Mouse (Mus musculus) heart, embryonic 16.5 days (tissue): ENCODE measurements around the gene A930017K11Rik. TPM values are rescaled to one million over a fixed set of nuclear protein-coding genes. Genes with fewer than 3 reads are reported as not detected.

Source experiments
- ATAC-seq: fragments of 200-750 bp; cut with Nextera tagmentation; replicated peaks from 2 replicates; pipeline ENCODE4 v1.8.0; 2017; ENCODE audit warnings: moderate number of reproducible peaks; ENCODE audit not compliant: insufficient read depth, low FRiP score; ENCODE audit errors: extremely low read depth
- H3K27ac ChIP-seq: fragments of 300-500 bp; sonication (generic); 2 replicates; pipeline ENCODE4 v1.5.1; 2014; ENCODE audit warnings: mild to moderate bottlenecking, low read length, control low read depth, moderate library complexity
- H3K27me3 ChIP-seq: fragments of 300-500 bp; sonication (generic); 2 replicates; pipeline ENCODE4 v1.6.1; 2014; ENCODE audit warnings: low read length, mixed read lengths; ENCODE audit not compliant: control insufficient read depth, insufficient read depth
- H3K36me3 ChIP-seq: fragments of 300-500 bp; sonication (generic); 2 replicates; pipeline ENCODE4 v1.6.1; 2014; ENCODE audit not compliant: control insufficient read depth, insufficient read depth
- H3K4me1 ChIP-seq: fragments of 300-500 bp; sonication (generic); 2 replicates; pipeline ENCODE4 v1.6.1; 2014; ENCODE audit warnings: low read length, mixed read lengths; ENCODE audit not compliant: control insufficient read depth, insufficient read depth
- H3K4me2 ChIP-seq: fragments of 300-500 bp; sonication (generic); 2 replicates; pipeline ENCODE4 v1.6.1; 2014; ENCODE audit warnings: low read depth, mild to moderate bottlenecking, control low read depth, low read length
- H3K4me3 ChIP-seq: fragments of 300-500 bp; sonication (generic); 2 replicates; pipeline ENCODE4 v1.5.1; 2014; ENCODE audit warnings: mild to moderate bottlenecking, control low read depth, low read length
- H3K9ac ChIP-seq: fragments of 300-500 bp; sonication (generic); 2 replicates; pipeline ENCODE4 v1.6.1; 2014; ENCODE audit warnings: low read length, control low read depth
- H3K9me3 ChIP-seq: fragments of 300-500 bp; sonication (generic); replicated peaks from 2 replicates; pipeline ENCODE4 v1.6.1; 2016; ENCODE audit warnings: low read length; ENCODE audit not compliant: control insufficient read depth
- WGBS: fragments of 180-500 bp; shearing (Covaris S2); extraction: QIAGEN DNeasy Blood & Tissue Kit; methylation state at CpG from one replicate; pipeline ENCODE4 v1.1.7; 2014; 5-methylcytosine and 5-hydroxymethylcytosine counted together
- polyA plus RNA-seq: library from polyadenylated mRNA; unstranded; fragments of >200 nt; fragmentation: Nextera tagmentation; extraction: Ambion mirVana; gene quantifications from 2 replicates; pipeline ENCODE4 v1.2.1, GENCODE M21; 2015

A930017K11Rik gene
- polyA plus RNA-seq, 1 experiment from 2014 or later, result not detected

DNA sequence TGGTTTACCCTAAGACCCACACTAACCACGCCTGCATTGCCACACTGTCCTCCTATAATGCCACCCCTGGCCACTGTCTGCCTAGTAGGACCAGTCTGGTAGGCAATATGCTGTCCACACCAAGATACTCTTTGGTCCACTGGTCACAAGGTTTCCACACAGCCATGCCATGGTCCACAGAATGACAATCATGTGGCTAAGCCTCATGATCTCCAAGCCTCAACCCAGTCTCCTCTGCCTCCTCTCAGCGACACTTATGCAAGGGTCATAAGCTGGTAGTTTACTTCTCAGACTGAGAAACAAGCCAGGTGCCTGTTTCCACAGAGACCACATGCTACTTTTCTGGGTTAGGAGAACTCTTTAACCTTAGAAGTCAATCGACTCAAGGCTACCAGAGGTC lies 30.5 kb upstream of the A930017K11Rik start:
- Histone ChIP-seq H3K9me3 (no peaks in the 10 kb centered on the region), H3K27me3 (no peaks in the 10 kb centered on the region), H3K4me3 (no peak overlapping the region)

DNA sequence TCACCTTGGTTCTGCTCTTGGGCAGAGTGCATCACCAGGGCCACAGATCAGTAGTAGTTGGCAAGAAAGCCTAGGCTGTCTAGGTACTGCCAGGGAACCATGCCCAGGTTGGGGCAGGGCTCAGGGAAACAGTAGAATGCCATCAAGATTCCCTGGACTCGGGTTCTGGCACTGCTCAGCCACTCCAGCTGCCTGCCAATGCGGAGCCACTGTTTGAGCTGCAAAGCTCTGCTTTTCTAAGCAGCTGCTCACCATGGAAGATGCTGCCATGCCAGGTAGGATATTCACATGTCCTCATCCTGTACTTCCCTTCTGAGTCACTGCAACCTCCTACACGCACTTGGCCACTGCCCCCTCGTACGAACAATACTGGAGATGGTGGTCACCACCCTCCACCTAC lies 28.5 kb upstream of the A930017K11Rik start:
- WGBS, result 74% methylated on average over 5 of the region's 5 CpGs
- Histone ChIP-seq H3K27me3 (no peaks in the 10 kb centered on the region), H3K4me3 (no peak overlapping the region), H3K9ac (no peak overlapping the region), H3K9me3 (no peaks in the 10 kb centered on the region), H3K36me3 (no peaks in the 10 kb centered on the region), H3K4me2 (no peak overlapping the region), H3K4me1 (peaks cover 20% of the 10 kb centered on the region), H3K27ac (no peak overlapping the region)
- ATAC-seq, result no peak

More for the DNA sequence above, 30.5 kb upstream of the A930017K11Rik start:
- ATAC-seq, result no peak
- peaks cover 20% of the 10 kb centered on the region for H3K4me1 ChIP-seq
- no peak overlapping the region for H3K4me2 ChIP-seq
- WGBS, result 86% methylated on average over 3 of the region's 3 CpGs
- H3K9ac ChIP-seq, result no peak overlapping the region
- no peak overlapping the region for H3K27ac ChIP-seq
- no peaks in the 10 kb centered on the region for H3K36me3 ChIP-seq

DNA sequence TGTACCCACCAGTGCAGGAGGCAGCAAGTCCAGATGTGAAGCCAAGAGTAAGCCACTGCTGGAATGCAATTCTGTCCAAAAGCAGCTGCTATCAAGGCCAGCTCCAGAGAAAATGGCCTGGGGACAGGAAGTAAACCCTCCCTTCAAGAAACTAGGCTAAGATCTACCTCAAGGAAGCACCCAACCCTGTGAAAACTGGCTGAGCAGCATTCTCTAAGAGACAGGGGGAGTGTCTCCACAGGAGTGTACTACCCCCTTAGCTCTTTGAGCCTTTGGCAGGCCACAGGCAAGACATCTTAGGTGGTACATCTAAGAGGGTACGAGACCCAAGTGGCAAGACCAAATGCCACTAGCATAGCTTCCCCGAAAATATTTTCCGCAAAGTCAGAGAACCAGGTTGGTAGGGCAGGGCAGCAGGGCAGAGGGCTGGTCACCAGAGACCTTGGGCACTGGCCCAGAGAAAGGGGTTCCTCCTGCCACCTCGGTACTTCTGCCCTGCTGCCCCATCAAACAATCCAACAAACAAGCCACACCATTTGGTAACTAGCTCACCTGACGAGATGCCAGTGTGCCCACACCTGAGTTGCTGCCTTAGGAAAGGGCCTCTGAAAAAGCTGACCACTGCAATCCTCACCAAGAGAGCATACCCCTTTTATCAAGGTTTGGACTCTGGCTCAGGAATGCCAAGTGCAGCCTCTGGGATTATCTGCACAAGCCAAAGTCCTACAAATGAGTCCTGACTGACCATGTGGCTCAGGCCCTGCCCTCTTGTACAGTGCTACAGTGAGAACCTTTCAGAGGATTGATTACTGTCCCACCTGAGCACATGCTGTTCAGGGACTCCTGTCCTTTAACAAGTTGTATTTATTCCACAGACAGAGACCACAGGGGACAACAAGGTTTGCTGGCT lies 27.7 kb upstream of the A930017K11Rik start:
- WGBS, result 81% methylated on average over 5 of the region's 5 CpGs
- ATAC-seq, result no peak

DNA sequence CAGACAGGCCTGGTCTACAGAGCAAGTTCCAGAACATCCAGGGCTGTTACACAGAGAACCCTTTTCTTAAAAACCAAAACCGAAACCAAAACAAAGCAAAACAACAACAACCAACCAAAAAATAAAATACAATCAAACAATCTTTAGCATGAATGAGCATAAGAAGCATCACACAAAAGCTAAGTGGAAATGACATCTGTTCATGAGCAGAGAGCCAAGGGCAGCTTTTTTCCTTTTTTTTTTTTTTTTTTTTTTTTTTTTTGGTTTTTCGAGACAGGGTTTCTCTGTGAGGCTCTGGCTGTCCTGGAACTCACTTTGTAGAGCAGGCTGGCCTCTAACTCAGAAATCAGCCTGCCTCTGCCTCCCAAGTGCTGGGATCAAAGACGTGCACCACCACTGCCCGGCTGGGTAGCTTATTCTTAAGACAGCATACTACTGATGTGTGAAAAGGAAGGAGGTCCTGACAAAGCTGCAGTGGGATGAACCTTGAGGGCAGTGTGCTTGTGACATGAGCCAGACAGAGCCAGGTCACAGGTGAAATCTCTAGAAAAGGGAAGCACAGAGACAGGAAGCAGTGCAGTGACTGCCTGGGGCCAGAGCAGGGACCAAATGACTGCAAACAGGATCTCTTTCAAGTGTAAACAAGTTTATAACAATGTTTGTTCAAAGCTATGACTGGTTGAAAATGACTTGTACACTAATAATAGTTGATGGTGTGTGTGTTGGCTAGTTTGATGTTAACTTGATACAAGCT lies 18.8 kb upstream of the A930017K11Rik start:
- H3K4me2 ChIP-seq, result no peak overlapping the region
- WGBS, result 85% methylated on average over 4 of the region's 4 CpGs

More for the DNA sequence above, 27.7 kb upstream of the A930017K11Rik start:
- Histone ChIP-seq H3K9me3 (no peaks in the 10 kb centered on the region), H3K36me3 (no peaks in the 10 kb centered on the region), H3K4me3 (no peak overlapping the region), H3K4me2 (no peak overlapping the region), H3K4me1 (peaks cover 20% of the 10 kb centered on the region), H3K27ac (no peak overlapping the region), H3K27me3 (no peaks in the 10 kb centered on the region), H3K9ac (no peak overlapping the region)

DNA sequence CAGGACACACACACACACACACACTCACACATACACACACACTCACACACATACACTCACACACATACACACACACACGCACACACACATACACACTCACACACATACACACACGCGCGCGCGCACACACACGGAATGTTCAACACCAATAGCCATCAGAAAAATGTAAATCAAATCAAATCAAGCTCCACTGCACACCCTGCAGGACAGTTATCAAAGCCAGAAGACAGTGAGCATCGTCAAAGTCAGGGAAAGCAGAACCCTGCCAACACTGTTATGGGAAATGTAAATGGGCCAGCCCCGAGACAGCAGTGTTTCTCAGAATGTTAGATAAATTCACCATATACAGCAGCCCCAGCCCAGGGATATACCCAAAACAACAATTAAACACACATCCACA lies 18.1 kb upstream of the A930017K11Rik start:
- Histone ChIP-seq H3K36me3 (no peaks in the 10 kb centered on the region), H3K4me1 (peaks cover 17% of the 10 kb centered on the region), H3K9ac (no peak overlapping the region), H3K27me3 (no peaks in the 10 kb centered on the region), H3K4me2 (no peak overlapping the region), H3K27ac (no peak overlapping the region), H3K9me3 (no peaks in the 10 kb centered on the region), H3K4me3 (no peak overlapping the region)
- ATAC-seq, result no peak
- WGBS, result 90% methylated on average over 9 of the region's 9 CpGs

More for the DNA sequence above, 18.8 kb upstream of the A930017K11Rik start:
- no peak overlapping the region for H3K27ac ChIP-seq
- H3K27me3 ChIP-seq, result no peaks in the 10 kb centered on the region
- H3K36me3 ChIP-seq, result no peaks in the 10 kb centered on the region
- peaks cover 17% of the 10 kb centered on the region for H3K4me1 ChIP-seq
- H3K9ac ChIP-seq, result no peak overlapping the region
- H3K9me3 ChIP-seq, result no peaks in the 10 kb centered on the region
- no peak overlapping the region for H3K4me3 ChIP-seq
- ATAC-seq, result no peak

DNA sequence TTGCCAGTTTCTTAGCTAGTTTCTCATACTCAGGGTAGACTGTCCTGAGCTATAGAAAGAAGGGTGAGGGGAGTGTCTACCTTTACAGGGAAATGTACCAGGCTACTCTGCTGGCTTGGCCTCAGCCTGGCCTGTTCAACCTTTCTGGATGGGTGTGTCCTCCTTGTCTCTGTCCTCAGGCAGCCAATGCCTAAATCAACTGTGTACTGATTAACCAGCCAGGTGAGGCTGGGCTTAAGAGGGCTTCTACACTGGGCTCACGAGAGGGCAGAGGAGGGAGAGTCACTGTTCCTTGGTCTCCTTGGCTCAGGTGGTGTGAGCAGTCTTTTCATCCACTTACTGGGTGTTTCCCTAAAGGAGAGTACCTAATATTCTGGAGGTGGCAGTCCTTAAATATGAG lies 15.8 kb upstream of the A930017K11Rik start:
- 65% methylated on average over 1 of the region's 1 CpGs for WGBS
- no peak for ATAC-seq
- Histone ChIP-seq H3K27me3 (no peaks in the 10 kb centered on the region), H3K4me1 (peaks cover 17% of the 10 kb centered on the region), H3K9ac (no peak overlapping the region), H3K27ac (peak overlapping the region; percentile 37; the same call in 1 of the 2 replicates), H3K4me3 (no peak overlapping the region), H3K4me2 (no peak overlapping the region), H3K9me3 (no peaks in the 10 kb centered on the region), H3K36me3 (no peaks in the 10 kb centered on the region)

DNA sequence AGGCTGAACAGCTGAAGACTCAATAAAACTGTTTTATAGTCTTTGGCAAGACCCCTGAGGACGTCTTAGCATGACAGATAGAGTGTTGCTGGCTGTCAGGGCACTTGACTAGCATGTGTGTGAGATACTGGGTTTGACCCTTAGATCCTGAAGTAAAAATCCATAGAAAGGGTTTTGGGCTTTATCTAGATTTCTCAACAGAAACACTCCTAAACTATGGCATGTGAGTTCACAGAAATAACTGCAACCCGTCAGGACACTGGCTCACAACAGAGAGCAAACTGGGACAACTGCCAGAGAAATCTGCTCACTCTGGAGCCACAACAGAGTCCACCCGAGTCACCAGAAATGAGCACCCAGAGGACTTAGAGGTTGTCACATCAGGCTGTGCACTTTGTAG lies 15.3 kb upstream of the A930017K11Rik start:
- no peaks in the 10 kb centered on the region for H3K36me3 ChIP-seq
- ATAC-seq, result peak; percentile 56; the same call in 1 of the 2 replicates
- no peak overlapping the region for H3K4me3 ChIP-seq
- H3K9ac ChIP-seq, result no peak overlapping the region
- peaks cover 17% of the 10 kb centered on the region for H3K4me1 ChIP-seq
- H3K27me3 ChIP-seq, result no peaks in the 10 kb centered on the region
- no peaks in the 10 kb centered on the region for H3K9me3 ChIP-seq
- H3K27ac ChIP-seq, result peak overlapping the region; percentile 37
- H3K4me2 ChIP-seq, result no peak overlapping the region
- 25% methylated on average over 3 of the region's 3 CpGs for WGBS

DNA sequence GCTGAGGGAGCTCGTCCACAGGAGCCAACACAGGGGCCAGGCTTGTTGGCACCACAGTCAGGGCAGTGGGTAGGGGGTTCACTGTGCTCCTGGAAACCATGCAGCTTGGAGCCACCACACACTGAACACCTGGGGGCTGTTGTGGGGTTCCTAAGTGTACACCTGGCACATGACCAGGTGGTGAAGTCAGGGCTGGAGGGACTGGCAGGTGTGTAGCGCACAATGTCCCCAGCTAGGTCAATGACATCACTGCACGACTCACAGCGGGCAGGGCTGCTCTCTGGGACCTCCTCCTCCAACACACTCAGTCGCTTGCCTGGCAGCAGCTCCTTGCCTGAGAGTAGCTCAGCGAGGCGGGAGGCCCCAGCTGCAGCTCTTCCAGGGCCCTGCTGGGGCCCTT lies 11.9 kb upstream of the A930017K11Rik start:
- Histone ChIP-seq H3K4me3 (no peak overlapping the region), H3K27me3 (no peaks in the 10 kb centered on the region), H3K9me3 (no peaks in the 10 kb centered on the region), H3K4me2 (no peak overlapping the region), H3K27ac (no peak overlapping the region), H3K9ac (no peak overlapping the region), H3K4me1 (peaks cover 17% of the 10 kb centered on the region), H3K36me3 (no peaks in the 10 kb centered on the region)
- no peak for ATAC-seq
- 87% methylated on average over 7 of the region's 7 CpGs for WGBS

DNA sequence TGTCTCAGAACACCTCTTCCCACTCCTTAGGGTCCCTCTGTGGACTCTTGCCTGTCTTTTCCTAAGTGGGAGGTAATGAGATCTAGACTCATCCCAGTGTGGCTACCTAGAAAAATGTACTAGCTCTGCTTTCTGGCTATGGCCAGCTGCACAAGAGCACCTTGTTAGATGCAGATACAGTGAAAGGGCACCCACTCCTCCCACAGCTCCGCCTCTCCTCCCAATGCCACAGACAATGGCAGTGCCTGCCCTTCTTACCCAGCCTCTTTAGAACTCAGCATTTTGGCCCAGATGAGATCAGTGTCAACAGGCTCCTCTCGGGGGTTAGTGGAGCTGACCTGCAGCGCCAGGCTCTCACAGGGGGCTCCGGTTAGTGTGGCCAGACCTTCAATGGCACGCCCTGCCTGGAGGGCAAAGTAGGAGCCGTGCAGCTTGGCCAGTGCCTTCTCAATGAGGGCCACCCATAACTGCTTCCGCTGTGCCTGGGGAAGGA lies 10.1 kb upstream of the A930017K11Rik start:
- 91% methylated on average over 7 of the region's 7 CpGs for WGBS
- Histone ChIP-seq H3K4me3 (no peak overlapping the region), H3K4me1 (peaks cover 5% of the 10 kb centered on the region), H3K9me3 (no peaks in the 10 kb centered on the region), H3K4me2 (no peak overlapping the region), H3K27ac (no peak overlapping the region), H3K9ac (no peak overlapping the region), H3K27me3 (no peaks in the 10 kb centered on the region), H3K36me3 (0 out of 2 replicates have a peak, but pooled peaks cover 3% of the 10 kb centered on the region)
- no peak for ATAC-seq
